Mouse (Mus musculus) testis, adult 2 months (tissue): ENCODE data around the gene Ado. TPM values are rescaled to one million over a fixed set of nuclear protein-coding genes. Genes with fewer than 3 reads are reported as not detected.

Source experiments
- H3K27ac ChIP-seq: fragments of 200-500 bp; 2 replicates; pipeline ENCODE4 v1.5.1; 2012; ENCODE audit warnings: low read depth, low read length; ENCODE audit not compliant: control insufficient read depth, insufficient read depth
- H3K27me3 ChIP-seq: fragments of 200-500 bp; 2 replicates; pipeline ENCODE4 v1.6.1; 2012; ENCODE audit warnings: mild to moderate bottlenecking, low read length, moderate library complexity; ENCODE audit not compliant: control insufficient read depth, insufficient read depth
- H3K36me3 ChIP-seq: fragments of 200-500 bp; 2 replicates; pipeline ENCODE4 v1.6.1; 2012; ENCODE audit warnings: mild to moderate bottlenecking, low read length; ENCODE audit not compliant: control insufficient read depth, insufficient read depth
- H3K4me1 ChIP-seq: fragments of 200-500 bp; 2 replicates; pipeline ENCODE4 v1.6.1; 2012; ENCODE audit warnings: low read length; ENCODE audit not compliant: control insufficient read depth, insufficient read depth
- H3K4me3 ChIP-seq: fragments of 200-500 bp; 2 replicates; pipeline ENCODE4 v1.5.1; 2012; ENCODE audit warnings: low read depth, mild to moderate bottlenecking, low read length, moderate library complexity, mixed read lengths; ENCODE audit not compliant: control insufficient read depth
- CTCF ChIP-seq: fragments of 200-500 bp; IDR thresholded peaks from 2 replicates; pipeline ENCODE4 v1.5.1; 2012; ENCODE audit warnings: low read depth, mild to moderate bottlenecking, inconsistent platforms, low read length, moderate library complexity; ENCODE audit not compliant: control insufficient read depth, insufficient read depth, insufficient replicate concordance
- POLR2A ChIP-seq: fragments of 200-500 bp; IDR thresholded peaks from 2 replicates; pipeline ENCODE4 v1.6.1; 2012; ENCODE audit warnings: low read depth, mild to moderate bottlenecking, inconsistent platforms, low read length, moderate library complexity; ENCODE audit not compliant: control insufficient read depth
- polyA plus RNA-seq: library from polyadenylated mRNA; depleted of rRNA; stranded (reverse); fragments of >200 nt; gene quantifications from 2 replicates; pipeline ENCODE4 v1.2.3, GENCODE M21; 2012

The Ado gene
- polyA plus RNA-seq, 1 experiment = 10.1 TPM

GRCm38 (mm10) chr10:67539401-67539730 lies 9.4 kb downstream of the Ado start:
- Histone ChIP-seq H3K4me3 (no peak overlapping the region), H3K27ac (no peak overlapping the region), H3K36me3 (no peaks in the 10 kb centered on the region), H3K4me1 (peaks cover 34% of the 10 kb centered on the region), H3K27me3 (peaks cover 3% of the 10 kb centered on the region; the same call in 1 of the 2 replicates)
- no peak for TF ChIP-seq CTCF
- no peak for TF ChIP-seq POLR2A

DNA sequence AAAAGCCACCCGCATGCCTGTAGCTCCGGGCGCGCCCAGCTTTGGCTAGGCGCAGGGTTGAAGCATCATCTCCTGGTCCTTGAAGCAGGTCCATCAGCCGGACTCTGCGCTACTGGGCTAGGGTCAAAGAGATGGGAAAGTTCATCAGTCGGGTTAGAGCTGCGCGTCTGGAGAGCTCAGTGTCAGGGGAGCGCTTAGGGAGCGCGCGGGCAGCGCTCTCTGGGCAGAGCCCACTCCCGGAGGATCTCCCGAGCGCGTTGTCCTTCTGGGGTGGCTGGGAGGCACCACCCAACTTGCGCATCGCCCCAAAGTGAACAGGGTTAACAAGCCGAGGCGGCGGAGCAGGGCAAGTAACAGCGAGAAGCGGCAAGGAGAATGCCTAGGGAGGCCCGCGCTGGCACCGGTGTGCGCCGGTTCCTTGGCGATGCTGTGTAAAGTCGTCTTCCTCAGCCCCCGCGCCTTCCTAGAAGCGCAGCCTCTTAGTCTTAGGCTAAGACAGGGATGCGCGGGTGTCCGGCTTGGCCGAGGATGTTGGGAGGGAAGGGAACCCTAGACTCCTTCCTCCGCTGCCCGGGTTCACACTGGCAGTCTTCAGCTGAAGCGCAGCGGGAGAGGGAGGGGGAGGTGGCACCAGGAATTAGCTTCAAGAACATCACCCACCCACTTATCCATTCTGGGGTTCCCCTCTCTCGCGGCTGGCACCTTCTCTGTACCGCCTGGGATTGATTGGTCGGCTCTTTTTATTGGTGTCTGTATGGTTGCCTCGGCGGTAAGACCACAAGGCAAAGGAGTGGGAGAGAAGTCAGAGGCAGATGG lies 10.0 kb downstream of the Ado start:
- peaks cover 34% of the 10 kb centered on the region for H3K4me1 ChIP-seq
- TF ChIP-seq CTCF (no peak), POLR2A (no peak)
- H3K27ac ChIP-seq = no peak overlapping the region
- no peaks in the 10 kb centered on the region for H3K36me3 ChIP-seq
- no peak overlapping the region; the same call in 1 of the 2 replicates for H3K4me3 ChIP-seq
- peaks cover 3% of the 10 kb centered on the region; the same call in 1 of the 2 replicates for H3K27me3 ChIP-seq

DNA sequence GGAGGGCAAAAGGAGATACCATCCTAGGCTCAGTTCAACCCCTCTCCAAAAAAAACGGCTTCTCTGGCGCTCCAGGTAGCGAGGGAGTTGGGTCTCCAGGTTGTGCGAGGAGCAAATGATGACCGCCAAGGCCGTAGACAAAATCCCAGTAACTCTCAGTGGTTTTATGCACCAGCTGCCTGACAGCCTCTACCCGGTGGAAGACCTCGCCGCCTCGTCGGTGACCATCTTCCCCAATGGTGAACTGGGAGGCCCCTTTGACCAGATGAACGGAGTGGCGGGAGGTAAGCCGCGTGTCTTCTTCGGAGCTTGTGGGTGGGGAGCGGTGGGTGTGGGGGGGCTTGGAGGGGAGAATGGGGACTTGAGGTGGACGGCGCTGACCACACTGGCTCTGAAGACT lies 10.6 kb downstream of the Ado start:
- Histone ChIP-seq H3K27me3 (peaks cover 3% of the 10 kb centered on the region; the same call in 1 of the 2 replicates), H3K4me3 (peak overlapping the region; percentile 15), H3K4me1 (peaks cover 34% of the 10 kb centered on the region), H3K27ac (no peak overlapping the region), H3K36me3 (no peaks in the 10 kb centered on the region)
- TF ChIP-seq CTCF (no peak), POLR2A (no peak)

GRCm38 (mm10) chr10:67537151-67537994 lies 11.4 kb downstream of the Ado start:
- TF ChIP-seq POLR2A = no peak
- TF ChIP-seq CTCF = no peak
- H3K27ac ChIP-seq = peak overlapping the region; percentile 55; the same call in 1 of the 2 replicates
- peaks cover 3% of the 10 kb centered on the region; the same call in 1 of the 2 replicates for H3K27me3 ChIP-seq
- H3K4me1 ChIP-seq = peaks cover 34% of the 10 kb centered on the region
- H3K4me3 ChIP-seq = peak overlapping the region; percentile 85
- H3K36me3 ChIP-seq = no peaks in the 10 kb centered on the region

- Histone ChIP-seq H3K4me1 (peaks cover 34% of the 10 kb centered on the region), H3K27ac (no peak overlapping the region)
- TF ChIP-seq CTCF = no peak
- no peak for TF ChIP-seq POLR2A
These were observed 12.1 kb downstream of the Ado start for GRCm38 (mm10) chr10:67536621-67537141.

GRCm38 (mm10) chr10:67535972-67536371 lies 12.8 kb downstream of the Ado start:
- Histone ChIP-seq H3K36me3 (no peaks in the 10 kb centered on the region), H3K4me1 (peaks cover 34% of the 10 kb centered on the region), H3K27ac (no peak overlapping the region), H3K4me3 (peak overlapping the region; percentile 7), H3K27me3 (peaks cover 3% of the 10 kb centered on the region; the same call in 1 of the 2 replicates)
- TF ChIP-seq POLR2A (no peak), CTCF (peak; percentile 56)

More at GRCm38 (mm10) chr10:67536621-67537141, 12.1 kb downstream of the Ado start:
- H3K4me3 ChIP-seq = peak overlapping the region; percentile 63
- H3K27me3 ChIP-seq = peaks cover 3% of the 10 kb centered on the region; the same call in 1 of the 2 replicates
- no peaks in the 10 kb centered on the region for H3K36me3 ChIP-seq

- H3K27me3 ChIP-seq = peaks cover 3% of the 10 kb centered on the region; the same call in 1 of the 2 replicates
- H3K4me1 ChIP-seq = peaks cover 33% of the 10 kb centered on the region
- TF ChIP-seq CTCF (no peak), POLR2A (no peak)
- no peak within 1 kb of the TSS for H3K27ac ChIP-seq
- no peaks in the 10 kb centered on the region for H3K36me3 ChIP-seq
- H3K4me3 ChIP-seq = peak within 1 kb of the TSS; percentile 7
These were observed 13.5 kb downstream of the Ado start, which contains the start of gene Egr2 for GRCm38 (mm10) chr10:67535256-67535655. Gene Egr2, plus strand, starts transcription at chr10:67535475.
